Mouse (Mus musculus) lung, adult 2 months (tissue): Measurements from ENCODE around the gene Tmem210.

Source experiments
- CTCF ChIP-seq: fragments of 200-500 bp; IDR thresholded peaks from 2 replicates; pipeline ENCODE4 v1.5.1; 2011; ENCODE audit warnings: mild to moderate bottlenecking, low read length, control low read depth; ENCODE audit not compliant: insufficient read depth
- POLR2A ChIP-seq: fragments of 200-500 bp; IDR thresholded peaks from 2 replicates; pipeline ENCODE4 v1.6.1; 2011; ENCODE audit warnings: low read depth, mild to moderate bottlenecking, control low read depth, low read length, borderline replicate concordance; ENCODE audit errors: extremely low read depth

GRCm38 (mm10) chr2:25262291-25262767 lies 25.6 kb upstream of the Tmem210 start, which contains the start of gene Tprn:
- TF ChIP-seq CTCF, result no peak
- TF ChIP-seq POLR2A, result peak; percentile 28; the same call in 1 of the 2 replicates
